Mouse (Mus musculus): Measurements from ENCODE around the gene Zfp689. TPM values are rescaled to one million over a fixed set of nuclear protein-coding genes. Genes with fewer than 3 reads are reported as not detected.

Zfp689 gene
- polyA plus RNA-seq, 1 experiment from 2014 or later = 15.7 TPM

Other genes starting within 250 kb of the Zfp689 start
- 25.6 and 28.2 TPM in 2 replicates for gene Tbc1d10b, start 240.7 kb downstream of the Zfp689 start, polyA plus RNA-seq (2016; fragmentation: Nextera tagmentation; extraction: Ambion mirVana)
- gene Mylpf, start 240.3 kb downstream of the Zfp689 start, polyA plus RNA-seq (2016; fragmentation: Nextera tagmentation; extraction: Ambion mirVana) = 13.0 and 17.7 TPM in 2 replicates
- gene Zfp553, start 216.1 kb downstream of the Zfp689 start, polyA plus RNA-seq (2016; fragmentation: Nextera tagmentation; extraction: Ambion mirVana) = 78.7 and 81.0 TPM in 2 replicates
- gene Sept1, start 216.0 kb downstream of the Zfp689 start, polyA plus RNA-seq (2016; fragmentation: Nextera tagmentation; extraction: Ambion mirVana) = 32.4 and 33.8 TPM in 2 replicates
- gene Zfp771, start 204.9 kb downstream of the Zfp689 start, polyA plus RNA-seq (2016; fragmentation: Nextera tagmentation; extraction: Ambion mirVana) = 62.4 and 70.1 TPM in 2 replicates
- 284 and 329 TPM in 2 replicates for gene Dctpp1, start 188.4 kb downstream of the Zfp689 start, polyA plus RNA-seq (2016; fragmentation: Nextera tagmentation; extraction: Ambion mirVana)
- 69.8 and 76.2 TPM in 2 replicates for gene Sephs2, start 175.1 kb downstream of the Zfp689 start, polyA plus RNA-seq (2016; fragmentation: Nextera tagmentation; extraction: Ambion mirVana)
- 0.68 and 0.98 TPM in 2 replicates for gene Itgal, start 152.9 kb downstream of the Zfp689 start, polyA plus RNA-seq (2016; fragmentation: Nextera tagmentation; extraction: Ambion mirVana)
- 18.8 and 20.4 TPM in 2 replicates for gene Zfp768, start 103.6 kb downstream of the Zfp689 start, polyA plus RNA-seq (2016; fragmentation: Nextera tagmentation; extraction: Ambion mirVana)
- gene Zfp747, start 73.1 kb downstream of the Zfp689 start, polyA plus RNA-seq (2016; fragmentation: Nextera tagmentation; extraction: Ambion mirVana) = 7.9 and 9.5 TPM in 2 replicates
- 5.3 and 6.2 TPM in 2 replicates for gene 9130019O22Rik, start 62.0 kb downstream of the Zfp689 start, polyA plus RNA-seq (2016; fragmentation: Nextera tagmentation; extraction: Ambion mirVana)
- 5.4 and 6.7 TPM in 2 replicates for gene E430018J23Rik, start 55.5 kb downstream of the Zfp689 start, polyA plus RNA-seq (2016; fragmentation: Nextera tagmentation; extraction: Ambion mirVana)
- 6.6 and 7.1 TPM in 2 replicates for gene Zfp764, start 42.3 kb downstream of the Zfp689 start, polyA plus RNA-seq (2016; fragmentation: Nextera tagmentation; extraction: Ambion mirVana)
- 35.6 and 39.4 TPM in 2 replicates for gene Zfp688, start 27.1 kb downstream of the Zfp689 start, polyA plus RNA-seq (2016; fragmentation: Nextera tagmentation; extraction: Ambion mirVana)
- gene Prr14, start 10.5 kb upstream of the Zfp689 start, polyA plus RNA-seq (2016; fragmentation: Nextera tagmentation; extraction: Ambion mirVana) = 53.1 and 65.9 TPM in 2 replicates
- gene Fbrs, start 30.0 kb upstream of the Zfp689 start, polyA plus RNA-seq (2016; fragmentation: Nextera tagmentation; extraction: Ambion mirVana) = 9.0 and 12.0 TPM in 2 replicates
- 54.9 and 71.4 TPM in 2 replicates for gene Srcap, start 62.8 kb upstream of the Zfp689 start, polyA plus RNA-seq (2016; fragmentation: Nextera tagmentation; extraction: Ambion mirVana)
- 16.5 and 18.1 TPM in 2 replicates for gene Gm42715, start 70.4 kb upstream of the Zfp689 start, polyA plus RNA-seq (2016; fragmentation: Nextera tagmentation; extraction: Ambion mirVana)
- gene Tmem265, start 112.2 kb upstream of the Zfp689 start, polyA plus RNA-seq (2016; fragmentation: Nextera tagmentation; extraction: Ambion mirVana) = 7.9 and 13.7 TPM in 2 replicates
- 47.0 and 54.1 TPM in 2 replicates for gene Phkg2, start 124.2 kb upstream of the Zfp689 start, polyA plus RNA-seq (2016; fragmentation: Nextera tagmentation; extraction: Ambion mirVana)
- 15.7 and 16.5 TPM in 2 replicates for gene Ccdc189, start 139.4 kb upstream of the Zfp689 start, polyA plus RNA-seq (2016; fragmentation: Nextera tagmentation; extraction: Ambion mirVana)
- gene Rnf40, start 139.6 kb upstream of the Zfp689 start, polyA plus RNA-seq (2016; fragmentation: Nextera tagmentation; extraction: Ambion mirVana) = 57.8 and 58.8 TPM in 2 replicates
- 34.5 and 36.7 TPM in 2 replicates for gene Zfp629, start 166.6 kb upstream of the Zfp689 start, polyA plus RNA-seq (2016; fragmentation: Nextera tagmentation; extraction: Ambion mirVana)

Measured in hindbrain, embryonic 10.5 days (tissue).